Mouse (Mus musculus): ENCODE results near the gene Rasgrp1. TPM values are rescaled to one million over a fixed set of nuclear protein-coding genes. Genes with fewer than 3 reads are reported as not detected.

Gene Rasgrp1
- under 1 TPM in 1 of 2 experiments, not detected in 1; 0.07 TPM for polyA plus RNA-seq (2012; fragmentation: generic; extraction: Trizol)

GRCm38 (mm10) chr2:117342547-117343239 lies at the start of gene Rasgrp1:
Gene Rasgrp1, minus strand, starts transcription at chr2:117343001.

GRCm38 (mm10) chr2:117249255-117250000 lies 93.4 kb downstream of the Rasgrp1 start, which contains the start of gene Fam98b:
Gene Fam98b, plus strand, starts transcription at chr2:117249739.

Other genes starting within 250 kb of the Rasgrp1 start
- 1 to 10 TPM in 1 of 2 experiments, under 1 TPM in 1; 0.78 to 5.3 TPM for gene Spred1, start 221.6 kb downstream of the Rasgrp1 start, polyA plus RNA-seq (2012; fragmentation: generic; extraction: Trizol)
- gene Fam98b, start 93.3 kb downstream of the Rasgrp1 start, polyA plus RNA-seq (2012; fragmentation: generic; extraction: Trizol): 10 to 100 TPM in 1 of 2 experiments, 1 to 10 TPM in 1; 8.1 to 15.9 TPM

All from C3H10T1/2 (cell line).